In the genomic region with DNA sequence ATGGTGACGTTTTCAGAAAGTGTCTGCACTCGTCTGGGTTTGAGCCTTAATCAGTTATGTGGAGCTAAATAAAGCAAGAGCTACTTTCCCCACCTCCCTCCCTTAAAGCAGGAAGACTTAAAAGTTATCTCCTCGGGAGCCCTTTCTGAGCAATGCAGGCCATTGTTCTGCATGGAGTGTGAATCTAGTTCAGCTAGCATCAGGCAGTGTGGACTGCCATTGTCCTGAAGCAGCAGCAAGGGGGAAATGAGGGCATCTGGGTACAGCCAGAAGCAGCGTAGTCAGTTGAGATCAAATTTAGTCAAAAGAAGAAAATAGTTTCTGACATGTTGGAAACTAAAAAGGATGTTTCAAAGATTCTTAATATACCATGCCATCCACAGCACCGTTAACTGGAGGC, we compare ENCODE assay signal across 25 mouse cellular contexts. TPM values are rescaled to one million over a fixed set of nuclear protein-coding genes. Genes with fewer than 3 reads are reported as not detected.
DNase-seq lines count a peak whose midpoint lies in the region; ATAC-seq and TF ChIP-seq lines count a peak whose summit lies in the region.
"Had no signal": no experiment of that assay in that cellular context is flagged by ENCODE, and none has a peak within 500 bp of the region (broad histone marks: within the 10 kb centered on the region; RNA-seq: fewer than 3 reads in every experiment).

No protein-coding gene starts in this region.

- H3K27ac ChIP-seq in heart, embryonic 11.5 days (ENCODE audit: low read depth, low read length), result peak overlapping the region; percentile 36
- no peak overlapping the region for H3K27ac ChIP-seq in layer of hippocampus, adult 2 months
- no peak overlapping the region for H3K27ac ChIP-seq in neural tube, embryonic 15.5 days (replicated peaks)
- H3K27ac ChIP-seq: hindbrain, embryonic 13.5 days; left cerebral cortex, adult 2 months; liver, embryonic 12.5 days had no signal

- no peaks in the 10 kb centered on the region for H3K9me3 ChIP-seq in heart, embryonic 11.5 days (replicated peaks; ENCODE audit: control insufficient read depth, low read length)
- no peaks in the 10 kb centered on the region for H3K9me3 ChIP-seq in neural tube, embryonic 15.5 days (replicated peaks)
- H3K9me3 ChIP-seq: hindbrain, embryonic 13.5 days; liver, embryonic 12.5 days; megakaryocyte, embryonic 14.5 days had no signal

- WGBS in heart, embryonic 11.5 days (ENCODE audit: insufficient replicate concordance), result 33% methylated on average over 5 of the region's 5 CpGs
- 31% methylated on average over 5 of the region's 5 CpGs for WGBS in neural tube, embryonic 15.5 days

- no peak overlapping the region for H3K9ac ChIP-seq in heart, embryonic 11.5 days (ENCODE audit: low read depth, low read length)
- H3K9ac ChIP-seq in neural tube, embryonic 15.5 days (replicated peaks), result no peak overlapping the region
- H3K9ac ChIP-seq: hindbrain, embryonic 13.5 days; liver, embryonic 12.5 days had no signal

- ATAC-seq in heart, embryonic 11.5 days (replicated peaks; ENCODE audit: insufficient number of reproducible peaks, low FRiP score, low TSS enrichment), result no peak
- ATAC-seq in neural tube, embryonic 15.5 days (ENCODE audit: low FRiP score), result no peak
- ATAC-seq: forebrain, embryonic 16.5 days; inflammation-experienced regulatory T-cells, adult 6 months; liver, embryonic 12.5 days had no signal

- no peaks in the 10 kb centered on the region for H3K27me3 ChIP-seq in heart, embryonic 11.5 days (ENCODE audit: control insufficient read depth, insufficient read depth, low read length)
- H3K27me3 ChIP-seq in neural tube, embryonic 15.5 days (replicated peaks), result no peaks in the 10 kb centered on the region
- H3K27me3 ChIP-seq: hindbrain, embryonic 13.5 days; liver, embryonic 12.5 days; megakaryocyte, embryonic 14.5 days had no signal

- peak; percentile 8 for DNase-seq in embryo, embryonic 10 days (ENCODE audit: low spot score)
- no peak for DNase-seq in embryo, embryonic 9.5 days (ENCODE audit: extremely low spot score)
- no peak for DNase-seq in heart, adult 8-10 months (ENCODE audit: low spot score)
- no peak for DNase-seq in layer of hippocampus, adult 2 months (ENCODE audit: low spot score in 2 of 2)
- no peak for DNase-seq in layer of hippocampus, postnatal 14 days (ENCODE audit: low spot score in 2 of 2)
- no peak for DNase-seq in left cerebral cortex, postnatal 10 days (ENCODE audit: extremely low spot score in 1 of 2, low spot score in 2 of 2)
- DNase-seq: adrenal gland, adult 8-10 months; cerebellum, adult 9-11 months; kidney, adult 2 months; kidney, postnatal 14 days; lung, adult 2 months; thymus, postnatal 14 days had no signal

- no peak overlapping the region for H3K4me3 ChIP-seq in heart, embryonic 11.5 days (ENCODE audit: low read depth, low read length)
- no peak overlapping the region for H3K4me3 ChIP-seq in layer of hippocampus, adult 2 months
- H3K4me3 ChIP-seq in neural tube, embryonic 15.5 days (replicated peaks), result no peak overlapping the region
- H3K4me3 ChIP-seq: erythroblast, embryonic 14.5 days; hindbrain, embryonic 13.5 days; left cerebral cortex, adult 2 months; liver, embryonic 12.5 days; megakaryocyte, embryonic 14.5 days had no signal

- intact Hi-C loops in left cerebral cortex, postnatal 10 days (cut with DNase I), result no loop called here

- no peak overlapping the region for H3K4me2 ChIP-seq in heart, embryonic 11.5 days
- no peak overlapping the region for H3K4me2 ChIP-seq in neural tube, embryonic 15.5 days
- H3K4me2 ChIP-seq: hindbrain, embryonic 13.5 days; liver, embryonic 12.5 days had no signal

- no peaks in the 10 kb centered on the region for H3K36me3 ChIP-seq in heart, embryonic 11.5 days (ENCODE audit: control insufficient read depth, insufficient read depth, low read length)
- H3K36me3 ChIP-seq in neural tube, embryonic 15.5 days, result peaks cover 6% of the 10 kb centered on the region; the same call in 1 of the 2 replicates
- H3K36me3 ChIP-seq: liver, embryonic 12.5 days had no signal

- TF ChIP-seq CTCF in layer of hippocampus, adult 2 months (conservative IDR thresholded peaks at IDR 0.05), result 0 out of 2 replicates have a peak, but pooled peaks have one; percentile 4

- peaks cover 9% of the 10 kb centered on the region; the same call in 1 of the 2 replicates for H3K4me1 ChIP-seq in heart, embryonic 11.5 days (ENCODE audit: control insufficient read depth, insufficient read depth, low read length)
- H3K4me1 ChIP-seq in neural tube, embryonic 15.5 days, result no peaks in the 10 kb centered on the region
- H3K4me1 ChIP-seq: hindbrain, embryonic 13.5 days had no signal

RNA-seq across cellular contexts. Expression of gene Btbd8, which starts 28.7 kb away (rescaled TPM):
- polyA plus RNA-seq in heart, embryonic 11.5 days (2014; fragmentation: Nextera tagmentation; extraction: Ambion mirVana), result 3.6 and 4.2 TPM in 2 replicates
- 1 to 10 TPM; 4.9 to 6.3 (median 5.5) TPM for total RNA-seq in heart, adult 8-10 months (2022)
- total RNA-seq in layer of hippocampus, adult 2 months (2021), result 100 to 1,000 TPM; 105 to 114 TPM
- 10 to 100 TPM; 90.8 to 99.5 TPM for total RNA-seq in layer of hippocampus, postnatal 14 days (2021)
- 100 to 1,000 TPM; 113 to 116 TPM for total RNA-seq in left cerebral cortex, postnatal 10 days (2021)
- 17.8 and 19.5 TPM in 2 replicates for polyA plus RNA-seq in neural tube, embryonic 15.5 days (2015; fragmentation: Nextera tagmentation; extraction: Ambion mirVana)

RNA-seq across cellular contexts. Expression of gene Lpcat2b, which starts 35.2 kb away (rescaled TPM):
- polyA plus RNA-seq in heart, embryonic 11.5 days (2014; fragmentation: Nextera tagmentation; extraction: Ambion mirVana), result not detected in 2 replicates
- not detected for total RNA-seq in heart, adult 8-10 months (2022)
- total RNA-seq in layer of hippocampus, adult 2 months (2021), result under 1 TPM in 1 of 2 experiments, not detected in 1; 0.31 TPM
- total RNA-seq in layer of hippocampus, postnatal 14 days (2021), result under 1 TPM in 1 of 2 experiments, not detected in 1; 0.31 TPM
- total RNA-seq in left cerebral cortex, postnatal 10 days (2021), result under 1 TPM in 1 of 2 experiments, not detected in 1; 0.19 TPM
- polyA plus RNA-seq in neural tube, embryonic 15.5 days (2015; fragmentation: Nextera tagmentation; extraction: Ambion mirVana), result not detected in 2 replicates
- total RNA-seq: adrenal gland, adult 8-10 months; gastrocnemius, adult 8-10 months; granulocyte monocyte progenitor cell, adult 5-6 weeks had no signal
- polyA plus RNA-seq: erythroblast, embryonic 14.5 days; forebrain, embryonic 16.5 days; hindbrain, embryonic 13.5 days; inflammation-experienced regulatory T-cells, adult 6 months; kidney, adult 2 months; limb, embryonic 11.5 days; liver, embryonic 12.5 days; small intestine, adult 2 months had no signal

RNA-seq across cellular contexts. Expression of gene Gm42669, which starts 40.9 kb away (rescaled TPM):
- 0.23 and 0.40 TPM in 2 replicates for polyA plus RNA-seq in heart, embryonic 11.5 days (2014; fragmentation: Nextera tagmentation; extraction: Ambion mirVana)
- under 1 TPM in 1 of 4 experiments, not detected in 3; 0.09 TPM for total RNA-seq in heart, adult 8-10 months (2022)
- total RNA-seq in layer of hippocampus, adult 2 months (2021), result under 1 TPM; 0.31 to 0.37 TPM
- under 1 TPM; 0.41 to 0.45 TPM for total RNA-seq in layer of hippocampus, postnatal 14 days (2021)
- total RNA-seq in left cerebral cortex, postnatal 10 days (2021), result under 1 TPM; 0.19 to 0.20 TPM
- polyA plus RNA-seq in neural tube, embryonic 15.5 days (2015; fragmentation: Nextera tagmentation; extraction: Ambion mirVana), result 0.37 and 0.72 TPM in 2 replicates
- total RNA-seq: gastrocnemius, adult 8-10 months had no signal
- polyA plus RNA-seq: kidney, adult 2 months; liver, embryonic 12.5 days; small intestine, adult 2 months had no signal

Comparison
In these comparisons a context has a peak if more than half of its experiments do, and no peak if none do; other contexts are left out.
1. RNA of gene Btbd8, which starts 28.7 kb away (total RNA-seq): 113 to 116 TPM in left cerebral cortex, postnatal 10 days, 105 to 114 TPM in layer of hippocampus, adult 2 months and 90.8 to 99.5 TPM in layer of hippocampus, postnatal 14 days; 4.9 to 6.3 TPM in heart, adult 8-10 months; every median in the first group is over 10 times any median in the second.